Mouse (Mus musculus) lung, adult 2 months (tissue): Measurements from ENCODE around the gene Rnasek. TPM values are rescaled to one million over a fixed set of nuclear protein-coding genes. Genes with fewer than 3 reads are reported as not detected.

Experiments used
- DNase-seq: peaks from one replicate; pipeline ENCODE4 v3.0.0; 2022
- H3K4me1 ChIP-seq: fragments of 200-500 bp; 2 replicates; pipeline ENCODE4 v1.6.1; 2011; ENCODE audit warnings: low read length; ENCODE audit not compliant: control insufficient read depth, insufficient read depth
- H3K4me3 ChIP-seq: fragments of 200-500 bp; replicated peaks from 2 replicates; pipeline ENCODE3; 2011; ENCODE audit warnings: low read depth, mild to moderate bottlenecking, control low read depth, low read length; ENCODE audit errors: extremely low read depth
- CTCF ChIP-seq: fragments of 200-500 bp; IDR thresholded peaks from 2 replicates; pipeline ENCODE4 v1.5.1; 2011; ENCODE audit warnings: mild to moderate bottlenecking, low read length, control low read depth; ENCODE audit not compliant: insufficient read depth
- POLR2A ChIP-seq: fragments of 200-500 bp; IDR thresholded peaks from 2 replicates; pipeline ENCODE4 v1.6.1; 2011; ENCODE audit warnings: low read depth, mild to moderate bottlenecking, control low read depth, low read length, borderline replicate concordance; ENCODE audit errors: extremely low read depth
- WGBS: fragments of 180-500 bp; shearing (Covaris S2); methylation state at CpG from one replicate; pipeline ENCODE4 v1.1.7; 2018; 5-methylcytosine and 5-hydroxymethylcytosine counted together
- polyA plus RNA-seq: library from polyadenylated mRNA; depleted of rRNA; stranded (reverse); fragments of >200 nt; gene quantifications from 2 replicates; pipeline ENCODE4 v1.2.3, GENCODE M21; 2012

Rnasek gene
- polyA plus RNA-seq, 1 experiment, result 143 TPM

DNA sequence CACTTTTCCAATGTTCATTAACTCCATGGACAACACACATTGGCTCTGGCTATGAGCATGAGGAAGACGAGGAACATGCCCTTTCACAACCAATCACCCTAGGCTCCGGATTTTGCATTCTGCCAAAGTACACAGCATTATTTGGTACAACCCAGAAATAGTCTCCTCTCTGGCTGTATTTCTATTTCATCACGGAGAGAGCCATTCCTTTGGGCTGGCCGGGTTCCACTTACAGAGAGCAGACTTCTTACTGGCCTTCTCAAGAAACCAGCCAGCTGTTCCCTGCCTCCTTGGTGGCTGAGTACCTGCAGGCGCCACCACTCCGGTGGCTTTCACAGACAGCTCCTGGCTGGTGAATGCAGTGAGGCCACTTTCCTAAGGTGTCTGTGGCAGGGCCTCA lies 27.2 kb downstream of the Rnasek start, which contains the start of gene Slc16a11:
Gene Slc16a11 (plus strand): TSS at position 330 of the 400 bp plus-strand sequence.
- Histone ChIP-seq H3K4me1 (peaks cover 8% of the 10 kb centered on the region; the same call in 1 of the 2 replicates), H3K4me3 (no peak within 1 kb of the TSS)
- 37% methylated on average over 6 of the region's 6 CpGs for WGBS
- TF ChIP-seq POLR2A (peak; percentile 39; the same call in 1 of the 2 replicates), CTCF (no peak)
- no peak for DNase-seq

DNA sequence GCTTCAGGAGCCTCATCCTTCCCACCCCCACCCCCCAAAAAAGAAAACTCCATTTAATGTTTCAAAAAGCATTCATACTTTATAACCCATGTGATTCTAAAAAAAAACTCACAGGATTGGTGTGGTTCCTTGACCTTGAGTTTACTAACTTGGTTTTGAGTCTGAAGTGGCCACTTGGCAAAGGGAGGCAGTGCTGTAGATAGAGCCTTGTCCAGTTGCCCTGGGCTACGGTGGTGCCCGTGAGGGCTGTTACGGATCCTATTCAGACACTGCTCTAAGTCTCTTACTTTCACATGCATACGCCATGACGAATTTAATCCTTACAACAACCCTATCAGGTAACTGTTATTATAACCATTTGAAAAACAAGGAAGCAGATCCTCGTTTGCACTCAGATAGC lies 27.7 kb downstream of the Rnasek start:
- WGBS, result 74% methylated on average over 6 of the region's 6 CpGs
- H3K4me3 ChIP-seq, result no peak overlapping the region
- peaks cover 8% of the 10 kb centered on the region; the same call in 1 of the 2 replicates for H3K4me1 ChIP-seq
- TF ChIP-seq CTCF, result no peak
- no peak for TF ChIP-seq POLR2A
- no peak for DNase-seq

- Histone ChIP-seq H3K4me3 (no peak overlapping the region), H3K4me1 (peaks cover 8% of the 10 kb centered on the region; the same call in 1 of the 2 replicates)
- TF ChIP-seq POLR2A (no peak), CTCF (no peak)
- no peak for DNase-seq
- 76% methylated on average over 2 of the region's 2 CpGs for WGBS
These were observed 29.0 kb downstream of the Rnasek start for GRCm38 (mm10) chr11:70210681-70211080.

GRCm38 (mm10) chr11:70208778-70209388 lies 30.8 kb downstream of the Rnasek start:
- Histone ChIP-seq H3K4me1 (0 out of 2 replicates have a peak, but pooled peaks cover 4% of the 10 kb centered on the region), H3K4me3 (no peak overlapping the region)
- no peak for DNase-seq
- TF ChIP-seq POLR2A (no peak), CTCF (no peak)
- 60% methylated on average over 5 of the region's 5 CpGs for WGBS

DNA sequence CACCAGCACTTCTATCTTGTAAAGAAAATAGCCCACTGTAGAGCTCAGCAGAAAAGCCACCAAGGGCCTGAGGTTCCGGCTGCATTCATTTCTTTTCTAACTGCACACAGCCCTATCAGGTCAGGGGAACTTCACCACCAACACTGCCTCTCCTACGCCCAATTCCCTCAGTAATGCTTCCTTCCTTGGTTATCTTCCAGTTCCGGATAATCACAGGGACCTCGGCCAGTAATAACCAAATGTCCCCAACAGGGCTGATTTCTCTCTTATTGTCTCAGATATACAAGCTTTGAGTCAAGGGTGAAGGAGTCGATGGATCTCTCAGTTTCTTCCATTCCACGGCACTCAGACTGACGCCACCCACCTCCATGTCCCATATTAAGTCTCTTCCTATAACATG lies 32.4 kb downstream of the Rnasek start:
- no peak overlapping the region for H3K4me3 ChIP-seq
- H3K4me1 ChIP-seq, result 0 out of 2 replicates have a peak, but pooled peaks cover 4% of the 10 kb centered on the region
- WGBS, result 52% methylated on average over 7 of the region's 7 CpGs
- no peak for TF ChIP-seq CTCF
- TF ChIP-seq POLR2A, result no peak
- DNase-seq, result no peak

- no peak for DNase-seq
- 18% methylated on average over 2 of the region's 2 CpGs for WGBS
- Histone ChIP-seq H3K4me3 (no peak overlapping the region), H3K4me1 (0 out of 2 replicates have a peak, but pooled peaks cover 4% of the 10 kb centered on the region)
- no peak for TF ChIP-seq CTCF
- no peak for TF ChIP-seq POLR2A
These were observed 32.8 kb downstream of the Rnasek start for GRCm38 (mm10) chr11:70206801-70207200.

DNA sequence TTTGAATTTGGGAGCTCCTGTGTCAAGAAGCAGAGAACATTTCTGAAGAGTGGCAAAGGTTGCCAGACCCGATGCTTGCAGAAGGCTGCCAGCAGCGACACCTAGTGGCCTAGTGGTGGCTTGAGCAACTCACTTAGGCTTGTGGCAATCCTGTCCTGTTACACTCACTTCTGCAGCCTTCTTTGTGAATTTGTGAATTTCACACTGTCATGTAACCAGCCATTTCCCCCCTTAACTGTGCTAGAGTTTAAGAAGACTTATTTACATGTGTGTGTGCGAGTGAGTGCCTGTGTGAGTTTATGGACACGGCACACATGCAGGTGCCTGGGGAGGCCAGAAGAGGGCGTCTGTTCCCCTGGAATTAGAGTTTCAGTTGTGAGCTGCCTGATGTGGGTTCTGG lies 38.0 kb downstream of the Rnasek start:
- H3K4me1 ChIP-seq, result no peaks in the 10 kb centered on the region
- TF ChIP-seq POLR2A, result no peak
- TF ChIP-seq CTCF, result peak; percentile 98
- no peak overlapping the region for H3K4me3 ChIP-seq
- peak; percentile 82 for DNase-seq
- 50% methylated on average over 5 of the region's 5 CpGs for WGBS

GRCm38 (mm10) chr11:70200036-70200608 lies 39.5 kb downstream of the Rnasek start:
- WGBS, result 81% methylated on average over 5 of the region's 5 CpGs
- Histone ChIP-seq H3K4me3 (no peak overlapping the region), H3K4me1 (no peaks in the 10 kb centered on the region)
- no peak for TF ChIP-seq POLR2A
- TF ChIP-seq CTCF, result no peak
- no peak for DNase-seq

GRCm38 (mm10) chr11:70199107-70199506 lies 40.5 kb downstream of the Rnasek start:
- WGBS, result 68% methylated on average over 8 of the region's 8 CpGs
- DNase-seq, result no peak
- TF ChIP-seq POLR2A (no peak), CTCF (no peak)
- Histone ChIP-seq H3K4me1 (no peaks in the 10 kb centered on the region), H3K4me3 (no peak overlapping the region)

DNA sequence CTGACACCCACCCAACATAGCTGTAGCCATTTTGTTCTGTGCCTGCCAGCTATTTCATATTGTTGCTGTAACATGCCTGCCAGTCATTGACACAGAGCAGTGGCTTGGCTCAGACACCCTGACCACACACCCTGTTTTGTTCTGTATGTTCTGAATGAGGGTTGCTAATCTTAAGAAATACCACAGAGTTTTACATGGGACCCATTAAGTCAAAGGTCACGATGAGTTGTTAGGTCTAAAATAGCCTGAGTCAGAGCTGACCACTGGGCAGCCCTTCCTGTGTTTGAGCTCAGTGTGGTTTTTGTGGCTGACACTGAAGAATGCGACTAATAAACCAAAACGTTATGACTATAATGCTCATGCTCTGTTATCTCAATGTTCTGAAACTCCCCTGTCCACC lies 41.3 kb downstream of the Rnasek start:
- no peak for DNase-seq
- TF ChIP-seq CTCF, result no peak
- peaks cover 2% of the 10 kb centered on the region for H3K4me1 ChIP-seq
- H3K4me3 ChIP-seq, result no peak overlapping the region
- WGBS, result 67% methylated on average over 3 of the region's 3 CpGs
